Mouse (Mus musculus) ovary, adult 18-20 months (tissue): ENCODE measurements at regions not wholly inside any gene's neighbourhood (a gene's known extent, or its start where the extent isn't known, plus 50 kb on each side); places are given as distances from the start of the nearest gene placed in this dataset.
A peak's percentile ranks its signal among the peaks of the same experiment; 100 is the strongest.
"Not testable (repeated sequence)": the region's sequence is repeated elsewhere in the genome, so short reads cannot be mapped to it uniquely, and the experiment has no call there.

Experiments
- DNase-seq: peaks from one replicate; pipeline ENCODE4 v3.0.0; 2022; ENCODE audit warnings: low spot score, mixed read lengths

- DNase-seq = no peak
Observed at GRCm38 (mm10) chr14:9492228-9492627, 826.2 kb upstream of the 4930452B06Rik start.

GRCm38 (mm10) chr14:9488585-9488984 lies 822.5 kb upstream of the 4930452B06Rik start:
- no peak for DNase-seq

GRCm38 (mm10) chr14:9478981-9479380 lies 812.9 kb upstream of the 4930452B06Rik start:
- no peak for DNase-seq

GRCm38 (mm10) chr14:9475169-9475568 lies 809.1 kb upstream of the 4930452B06Rik start:
- no peak for DNase-seq

GRCm38 (mm10) chr14:9469686-9470085 lies 803.6 kb upstream of the 4930452B06Rik start:
- no peak for DNase-seq

GRCm38 (mm10) chr14:9468654-9469053 lies 802.6 kb upstream of the 4930452B06Rik start:
- no peak for DNase-seq

- DNase-seq = no peak
Observed at GRCm38 (mm10) chr14:9467690-9468458, 801.8 kb upstream of the 4930452B06Rik start.

GRCm38 (mm10) chr14:9460006-9460405 lies 794.0 kb upstream of the 4930452B06Rik start:
- DNase-seq = no peak

- no peak for DNase-seq
Observed at GRCm38 (mm10) chr14:9458856-9459255, 792.8 kb upstream of the 4930452B06Rik start.

GRCm38 (mm10) chr14:9457801-9458495 lies 791.9 kb upstream of the 4930452B06Rik start:
- no peak for DNase-seq

- DNase-seq = peak; percentile 51
Observed at GRCm38 (mm10) chr14:9455986-9456385, 789.9 kb upstream of the 4930452B06Rik start.

- DNase-seq = peak; percentile 16
Observed at GRCm38 (mm10) chr14:9449942-9450341, 783.9 kb upstream of the 4930452B06Rik start.

- no peak for DNase-seq
Observed at GRCm38 (mm10) chr14:9437896-9438295, 771.9 kb upstream of the 4930452B06Rik start.

GRCm38 (mm10) chr14:9435136-9435535 lies 769.1 kb upstream of the 4930452B06Rik start:
- peak; percentile 37 for DNase-seq

- no peak for DNase-seq
Observed at GRCm38 (mm10) chr14:9433081-9433590, 767.1 kb upstream of the 4930452B06Rik start.

GRCm38 (mm10) chr14:9431798-9432197 lies 765.8 kb upstream of the 4930452B06Rik start:
- no peak for DNase-seq

- no peak for DNase-seq
Observed at GRCm38 (mm10) chr14:9411822-9412403, 745.9 kb upstream of the 4930452B06Rik start.

GRCm38 (mm10) chr14:9403688-9404087 lies 737.6 kb upstream of the 4930452B06Rik start:
- no peak for DNase-seq

- peak; percentile 65 for DNase-seq
Observed at GRCm38 (mm10) chr14:9400861-9401260, 734.8 kb upstream of the 4930452B06Rik start.

- peak; percentile 58 for DNase-seq
Observed at GRCm38 (mm10) chr14:9393271-9393771, 727.3 kb upstream of the 4930452B06Rik start.

- DNase-seq = not testable (repeated sequence)
Observed at GRCm38 (mm10) chr14:9389878-9390536, 724.0 kb upstream of the 4930452B06Rik start.

- DNase-seq = no peak
Observed at GRCm38 (mm10) chr14:9389180-9389579, 723.1 kb upstream of the 4930452B06Rik start.
